Mouse (Mus musculus): ENCODE results near the gene Rpl6. TPM values are rescaled to one million over a fixed set of nuclear protein-coding genes. Genes with fewer than 3 reads are reported as not detected.
"Not testable (repeated sequence)": the region's sequence is repeated elsewhere in the genome, so short reads cannot be mapped to it uniquely, and the experiment has no call there.

Rpl6 gene
- polyA plus RNA-seq, 1 experiment from 2014 or later = 343 TPM

DNA sequence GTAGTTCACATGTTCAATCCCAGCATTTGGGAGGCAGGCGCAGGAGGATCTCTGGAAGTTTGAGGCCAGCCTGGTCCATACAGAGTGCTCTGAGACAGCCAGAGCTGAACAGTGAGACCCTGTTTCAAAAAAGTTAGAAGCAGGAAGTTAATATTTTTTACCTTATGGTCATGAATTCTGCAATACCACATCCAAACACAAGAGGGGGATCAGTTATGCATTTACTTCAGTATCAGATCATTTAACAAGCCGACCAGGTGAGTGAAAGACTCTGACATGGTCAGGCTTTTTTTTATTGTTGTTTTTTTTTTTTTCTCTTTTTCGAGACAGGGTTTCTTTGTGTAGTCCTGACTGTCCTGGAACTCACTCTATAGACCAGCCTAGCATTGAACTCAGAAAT lies 2.5 kb upstream of the Rpl6 start:
- Histone ChIP-seq H3K27ac (no peak overlapping the region), H3K4me2 (no peak overlapping the region), H3K9ac (no peak overlapping the region), H3K9me3 (no peaks in the 10 kb centered on the region), H3K36me3 (replicated peaks) (peaks cover 11% of the 10 kb centered on the region), H3K4me1 (peaks cover 23% of the 10 kb centered on the region), H3K27me3 (replicated peaks) (no peaks in the 10 kb centered on the region; the same call in 1 of the 2 replicates), H3K4me3 (no peak overlapping the region)
- ATAC-seq (replicated peaks) = no peak
- 57% methylated on average over 3 of the region's 3 CpGs for WGBS

DNA sequence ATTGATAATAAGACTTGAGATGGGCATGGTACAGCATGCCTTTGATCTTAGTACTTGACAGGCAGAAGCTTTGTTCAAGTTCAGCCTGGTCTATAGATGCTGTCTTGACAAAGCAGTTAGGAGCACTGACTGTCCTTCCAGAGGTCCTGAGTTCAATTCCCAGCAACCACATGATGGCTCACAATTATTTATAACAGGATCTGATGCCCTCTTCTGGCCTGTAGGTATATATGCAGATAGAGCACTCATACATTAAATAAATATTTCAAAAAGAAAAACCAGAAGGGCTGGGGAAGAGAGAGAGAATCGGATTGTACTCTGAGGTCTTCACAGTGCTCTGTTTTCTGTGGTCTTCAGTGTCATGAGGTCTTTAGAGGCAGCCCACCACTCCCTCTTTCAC lies 1.8 kb upstream of the Rpl6 start:
- no peak for ATAC-seq (replicated peaks)
- Histone ChIP-seq H3K9me3 (no peaks in the 10 kb centered on the region), H3K36me3 (replicated peaks) (peaks cover 16% of the 10 kb centered on the region), H3K27ac (no peak overlapping the region), H3K27me3 (replicated peaks) (no peaks in the 10 kb centered on the region; the same call in 1 of the 2 replicates), H3K4me1 (peaks cover 26% of the 10 kb centered on the region), H3K9ac (no peak overlapping the region), H3K4me3 (no peak overlapping the region), H3K4me2 (no peak overlapping the region)
- 90% methylated on average over 1 of the region's 1 CpGs for WGBS

DNA sequence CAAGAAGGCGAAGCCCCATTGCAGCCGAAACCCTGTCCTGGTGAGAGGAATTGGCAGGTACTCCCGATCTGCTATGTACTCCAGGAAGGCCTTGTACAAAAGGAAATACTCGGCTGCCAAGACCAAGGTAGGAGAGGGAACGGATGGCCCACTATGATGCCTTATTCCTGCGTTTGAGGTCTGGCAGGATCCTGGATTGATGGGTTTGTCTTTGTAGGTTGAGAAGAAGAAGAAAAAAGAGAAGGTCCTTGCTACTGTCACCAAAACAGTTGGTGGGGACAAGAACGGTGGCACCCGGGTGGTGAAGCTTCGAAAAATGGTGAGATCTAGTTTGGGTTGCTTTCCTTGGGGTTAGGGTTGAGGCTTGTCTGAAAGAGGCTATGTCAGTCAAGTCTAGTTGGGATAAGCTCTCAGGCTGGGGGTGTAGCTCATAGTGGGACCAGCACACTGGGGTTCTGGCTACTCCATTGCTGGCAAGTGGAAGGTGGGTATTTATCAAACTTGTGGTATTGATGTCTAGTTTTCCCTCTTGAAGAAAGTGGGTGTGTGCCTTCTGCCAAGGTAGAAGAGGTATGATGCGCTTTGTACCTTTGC lies 1.4 kb downstream of the Rpl6 start:
- WGBS = 83% methylated on average over 9 of the region's 10 CpGs
- Histone ChIP-seq H3K36me3 (replicated peaks) (peaks cover 44% of the 10 kb centered on the region), H3K4me2 (peak overlapping the region; percentile 67), H3K4me1 (peaks cover 26% of the 10 kb centered on the region), H3K4me3 (peak overlapping the region; percentile 92; the same call in 1 of the 2 replicates), H3K9ac (peak overlapping the region; percentile 32)
- not testable (repeated sequence) for H3K27ac ChIP-seq; ATAC-seq (replicated peaks); H3K27me3 ChIP-seq (replicated peaks); H3K9me3 ChIP-seq

DNA sequence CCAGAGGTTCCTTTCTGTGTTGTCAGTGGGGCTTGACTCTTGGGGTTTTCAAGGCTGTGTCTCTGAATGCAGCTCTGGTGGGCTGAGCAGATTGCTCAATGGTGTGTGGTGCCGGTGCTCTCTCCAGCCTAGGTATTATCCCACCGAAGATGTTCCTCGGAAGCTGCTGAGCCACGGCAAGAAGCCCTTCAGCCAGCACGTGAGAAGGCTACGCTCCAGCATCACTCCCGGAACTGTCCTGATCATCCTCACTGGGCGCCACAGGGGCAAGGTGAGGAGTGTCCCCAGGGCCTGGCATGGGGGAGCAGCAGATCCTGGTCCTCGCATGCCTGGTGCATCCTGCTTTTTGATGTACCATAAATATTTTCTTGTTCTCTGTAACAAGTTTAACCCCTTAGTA lies 2.3 kb downstream of the Rpl6 start:
- H3K36me3 ChIP-seq (replicated peaks) = peaks cover 51% of the 10 kb centered on the region
- H3K9me3 ChIP-seq = no peaks in the 10 kb centered on the region
- no peaks in the 10 kb centered on the region for H3K27me3 ChIP-seq (replicated peaks)
- no peak overlapping the region for H3K9ac ChIP-seq
- WGBS = 81% methylated on average over 9 of the region's 9 CpGs
- no peak overlapping the region for H3K27ac ChIP-seq
- no peak for ATAC-seq (replicated peaks)
- H3K4me3 ChIP-seq = no peak overlapping the region
- H3K4me1 ChIP-seq = peaks cover 26% of the 10 kb centered on the region
- H3K4me2 ChIP-seq = no peak overlapping the region

DNA sequence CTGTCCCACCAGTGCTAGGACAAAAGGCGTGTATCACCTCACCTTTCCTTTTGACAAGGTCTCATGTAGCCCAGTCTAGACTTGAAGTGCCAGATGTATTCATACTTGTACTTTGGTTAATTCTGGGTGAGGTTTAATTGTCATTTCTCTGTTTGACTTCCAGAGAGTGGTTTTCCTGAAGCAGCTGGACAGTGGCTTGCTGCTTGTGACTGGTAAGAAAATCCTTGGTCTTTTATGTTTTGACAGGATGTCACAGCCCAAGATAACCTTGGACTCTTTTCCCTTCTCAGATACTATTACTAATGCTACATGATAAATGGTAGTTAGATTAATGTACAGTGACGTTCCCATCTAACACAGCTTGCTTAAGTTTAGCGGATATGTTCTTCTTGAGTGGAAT lies 2.7 kb downstream of the Rpl6 start:
- no peak for ATAC-seq (replicated peaks)
- no peak overlapping the region for H3K9ac ChIP-seq
- H3K27me3 ChIP-seq (replicated peaks) = no peaks in the 10 kb centered on the region
- no peak overlapping the region for H3K27ac ChIP-seq
- H3K4me3 ChIP-seq = no peak overlapping the region
- H3K4me2 ChIP-seq = no peak overlapping the region
- 91% methylated on average over 3 of the region's 3 CpGs for WGBS
- peaks cover 53% of the 10 kb centered on the region for H3K36me3 ChIP-seq (replicated peaks)
- peaks cover 26% of the 10 kb centered on the region for H3K4me1 ChIP-seq
- no peaks in the 10 kb centered on the region for H3K9me3 ChIP-seq

DNA sequence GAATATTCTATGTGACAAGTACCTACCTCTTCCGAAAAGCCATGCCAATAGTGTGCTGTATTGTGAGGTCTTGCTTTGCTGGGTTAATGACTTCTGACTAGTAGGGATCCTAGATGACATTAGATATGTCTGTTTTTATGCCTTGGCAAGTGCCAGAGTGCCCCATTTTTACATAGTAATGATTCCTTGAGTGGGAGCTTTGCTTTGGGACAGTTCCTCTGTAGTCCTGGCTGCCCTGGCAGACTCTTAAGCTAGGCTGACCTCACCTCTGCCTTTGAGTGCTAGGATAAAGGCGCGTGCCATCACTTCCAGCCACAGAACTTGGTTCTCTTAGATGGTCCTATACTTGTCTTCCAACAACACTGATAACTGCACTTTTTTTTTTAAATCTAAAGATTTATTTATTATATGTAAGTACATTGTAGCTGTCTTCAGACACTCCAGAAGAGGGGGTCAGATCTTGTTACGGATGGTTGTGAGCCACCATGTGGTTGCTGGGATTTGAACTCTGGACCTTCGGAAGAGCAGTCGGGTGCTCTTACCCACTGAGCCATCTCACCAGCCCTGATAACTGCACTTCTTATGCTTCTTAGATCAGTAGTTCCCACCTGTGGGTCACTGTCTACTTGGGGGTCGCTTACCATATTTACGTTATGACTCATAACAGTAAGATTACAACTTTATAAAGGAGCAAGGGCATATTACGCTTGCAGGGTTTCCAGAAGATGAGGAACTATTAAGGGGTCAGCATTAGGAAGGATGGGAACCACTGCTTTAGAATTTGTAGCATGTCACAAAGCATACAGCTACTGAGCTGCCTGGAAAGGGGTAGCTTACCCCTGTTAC lies 5.7 kb downstream of the Rpl6 start:
- H3K27ac ChIP-seq = no peak overlapping the region
- no peaks in the 10 kb centered on the region for H3K27me3 ChIP-seq (replicated peaks)
- peaks cover 63% of the 10 kb centered on the region for H3K36me3 ChIP-seq (replicated peaks)
- H3K4me1 ChIP-seq = peaks cover 20% of the 10 kb centered on the region
- WGBS = 89% methylated on average over 9 of the region's 9 CpGs
- H3K4me2 ChIP-seq = no peak overlapping the region
- no peak for ATAC-seq (replicated peaks)
- H3K9me3 ChIP-seq = no peaks in the 10 kb centered on the region
- no peak overlapping the region for H3K4me3 ChIP-seq
- no peak overlapping the region for H3K9ac ChIP-seq

DNA sequence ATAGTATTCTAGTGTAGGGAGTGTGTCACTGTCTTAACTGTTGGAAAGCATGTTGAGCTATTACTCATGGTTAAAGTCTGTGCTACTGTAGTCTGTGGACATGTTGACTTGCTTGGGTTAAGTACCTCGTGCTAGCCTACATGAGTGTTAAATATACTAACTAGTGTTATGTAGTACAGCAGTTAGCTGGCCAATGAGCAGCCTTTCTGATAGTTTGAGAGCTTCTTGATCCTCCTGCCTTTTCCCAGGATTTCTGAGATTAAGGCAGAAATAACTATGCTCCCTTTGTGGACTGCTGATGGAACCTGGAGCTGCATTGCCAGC lies 6.3 kb downstream of the Rpl6 start:
- no peak for ATAC-seq (replicated peaks)
- no peaks in the 10 kb centered on the region for H3K9me3 ChIP-seq
- no peaks in the 10 kb centered on the region for H3K27me3 ChIP-seq (replicated peaks)
- H3K9ac ChIP-seq = no peak overlapping the region
- no peak overlapping the region for H3K4me3 ChIP-seq
- no peak overlapping the region for H3K27ac ChIP-seq
- 89% methylated on average over 1 of the region's 1 CpGs for whole genome bisulfite sequencing
- peaks cover 14% of the 10 kb centered on the region for H3K4me1 ChIP-seq
- no peak overlapping the region for H3K4me2 ChIP-seq
- H3K36me3 ChIP-seq (replicated peaks) = peaks cover 63% of the 10 kb centered on the region

DNA sequence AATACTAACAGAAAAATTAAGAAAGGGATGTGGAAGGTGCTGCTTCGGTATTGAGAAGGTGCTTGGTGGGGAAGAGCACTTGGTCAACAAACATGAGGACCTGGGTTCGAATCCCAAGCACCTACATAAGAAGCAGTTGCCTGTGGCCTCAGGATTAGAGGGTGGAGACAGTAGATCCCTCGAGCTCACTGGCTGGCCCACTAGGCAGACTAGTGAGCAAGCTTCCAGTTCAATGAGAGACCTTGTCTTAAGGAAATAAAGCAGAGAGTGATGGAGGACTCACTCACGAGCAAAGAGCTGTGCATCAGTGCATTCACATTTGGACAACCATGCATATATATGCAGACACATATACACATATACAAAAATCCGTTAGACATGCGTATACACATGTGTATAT lies 7.8 kb downstream of the Rpl6 start:
- no peak for ATAC-seq (replicated peaks)
- no peak overlapping the region for H3K9ac ChIP-seq
- H3K36me3 ChIP-seq (replicated peaks) = peaks cover 49% of the 10 kb centered on the region
- no peaks in the 10 kb centered on the region for H3K27me3 ChIP-seq (replicated peaks)
- WGBS = 91% methylated on average over 6 of the region's 6 CpGs
- no peak overlapping the region for H3K4me2 ChIP-seq
- no peak overlapping the region for H3K27ac ChIP-seq
- no peaks in the 10 kb centered on the region for H3K9me3 ChIP-seq
- H3K4me1 ChIP-seq = no peaks in the 10 kb centered on the region
- H3K4me3 ChIP-seq = no peak overlapping the region

DNA sequence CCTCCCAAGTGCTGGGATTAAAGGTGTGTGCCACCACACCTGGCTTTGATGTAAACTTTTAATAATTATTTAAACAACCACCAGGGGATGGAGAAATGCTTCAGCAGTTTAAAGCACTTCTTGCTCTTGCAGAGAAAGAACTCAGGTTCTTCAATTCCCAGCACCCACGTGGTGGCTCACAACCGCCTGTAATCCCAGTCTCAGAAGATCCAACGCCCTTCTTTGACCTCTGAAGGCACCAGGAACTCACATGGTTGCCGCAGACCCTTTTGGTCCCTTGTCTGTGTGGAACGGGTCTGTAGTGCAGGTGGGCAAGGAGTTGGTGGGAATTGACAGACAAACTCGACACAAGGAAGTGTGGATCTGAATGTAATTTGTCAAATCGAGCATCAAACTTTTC lies 10.4 kb downstream of the Rpl6 start:
- ATAC-seq (replicated peaks) = no peak
- Histone ChIP-seq H3K27ac (no peak overlapping the region), H3K4me3 (no peak overlapping the region), H3K9ac (no peak overlapping the region), H3K27me3 (replicated peaks) (no peaks in the 10 kb centered on the region), H3K4me1 (0 out of 2 replicates have a peak, but pooled peaks cover 3% of the 10 kb centered on the region), H3K36me3 (replicated peaks) (peaks cover 26% of the 10 kb centered on the region; the same call in 1 of the 2 replicates), H3K9me3 (no peaks in the 10 kb centered on the region), H3K4me2 (no peak overlapping the region)
- 58% methylated on average over 7 of the region's 7 CpGs for WGBS

DNA sequence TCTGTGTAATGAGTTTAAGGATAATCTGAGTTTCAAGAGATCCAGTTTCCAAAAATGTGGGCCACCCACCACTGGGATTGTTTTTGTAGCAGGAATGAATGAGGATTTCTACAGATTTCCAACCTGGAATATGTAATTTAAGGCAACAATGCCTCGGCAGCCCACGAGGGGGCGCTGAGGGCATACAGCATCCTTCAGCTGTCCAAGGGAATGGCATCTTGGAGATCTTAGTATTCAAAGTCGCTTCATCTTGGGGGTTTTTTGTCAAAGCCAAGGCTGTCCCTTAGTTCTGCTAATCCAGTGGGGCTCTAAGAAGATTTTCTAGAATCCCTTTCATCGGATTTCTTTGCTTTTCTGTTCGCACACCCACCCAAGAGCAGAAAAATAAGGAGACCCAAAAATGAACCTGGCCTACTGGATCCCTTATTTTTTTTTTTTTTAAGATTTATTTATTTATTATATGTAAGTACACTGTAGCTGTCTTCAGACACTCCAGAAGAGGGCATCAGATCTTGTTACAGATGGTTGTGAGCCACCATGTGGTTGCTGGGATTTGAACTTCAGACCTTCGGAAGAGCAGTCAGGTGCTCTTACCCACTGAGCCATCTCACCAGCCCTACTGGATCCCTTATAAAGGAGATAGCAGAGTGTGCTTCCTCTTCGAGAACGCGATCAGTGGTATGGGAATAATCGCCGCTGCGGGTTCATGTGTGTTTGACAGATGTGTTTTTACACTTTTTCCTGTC lies 11.3 kb downstream of the Rpl6 start:
- no peak overlapping the region for H3K4me3 ChIP-seq
- H3K9ac ChIP-seq = no peak overlapping the region
- ATAC-seq (replicated peaks) = no peak
- H3K4me1 ChIP-seq = 0 out of 2 replicates have a peak, but pooled peaks cover 5% of the 10 kb centered on the region
- no peaks in the 10 kb centered on the region for H3K27me3 ChIP-seq (replicated peaks)
- H3K4me2 ChIP-seq = no peak overlapping the region
- H3K27ac ChIP-seq = no peak overlapping the region; the same call in 1 of the 2 replicates
- peaks cover 20% of the 10 kb centered on the region; the same call in 1 of the 2 replicates for H3K36me3 ChIP-seq (replicated peaks)
- no peaks in the 10 kb centered on the region for H3K9me3 ChIP-seq
- 46% methylated on average over 13 of the region's 13 CpGs for WGBS

DNA sequence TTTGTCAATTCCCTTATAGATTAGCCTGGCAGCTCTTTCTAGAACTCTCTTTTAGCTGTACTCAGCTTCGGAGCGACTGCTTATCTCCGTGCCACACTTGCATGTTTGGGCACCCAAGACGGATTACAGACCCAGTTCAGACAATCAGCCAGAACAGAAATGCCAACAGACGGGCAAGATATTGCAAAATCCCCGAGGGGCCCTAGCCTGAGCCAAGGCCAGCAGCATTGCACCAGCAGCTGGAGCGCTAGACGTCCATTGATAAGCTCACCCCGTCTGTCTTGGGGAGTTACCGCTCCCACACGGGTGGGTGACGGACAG lies 11.8 kb downstream of the Rpl6 start:
- Histone ChIP-seq H3K27me3 (replicated peaks) (no peaks in the 10 kb centered on the region), H3K27ac (no peak overlapping the region), H3K4me2 (no peak overlapping the region), H3K4me3 (no peak overlapping the region), H3K9ac (no peak overlapping the region), H3K9me3 (no peaks in the 10 kb centered on the region), H3K4me1 (0 out of 2 replicates have a peak, but pooled peaks cover 5% of the 10 kb centered on the region), H3K36me3 (replicated peaks) (peaks cover 15% of the 10 kb centered on the region; the same call in 1 of the 2 replicates)
- ATAC-seq (replicated peaks) = no peak
- WGBS = 71% methylated on average over 12 of the region's 12 CpGs

DNA sequence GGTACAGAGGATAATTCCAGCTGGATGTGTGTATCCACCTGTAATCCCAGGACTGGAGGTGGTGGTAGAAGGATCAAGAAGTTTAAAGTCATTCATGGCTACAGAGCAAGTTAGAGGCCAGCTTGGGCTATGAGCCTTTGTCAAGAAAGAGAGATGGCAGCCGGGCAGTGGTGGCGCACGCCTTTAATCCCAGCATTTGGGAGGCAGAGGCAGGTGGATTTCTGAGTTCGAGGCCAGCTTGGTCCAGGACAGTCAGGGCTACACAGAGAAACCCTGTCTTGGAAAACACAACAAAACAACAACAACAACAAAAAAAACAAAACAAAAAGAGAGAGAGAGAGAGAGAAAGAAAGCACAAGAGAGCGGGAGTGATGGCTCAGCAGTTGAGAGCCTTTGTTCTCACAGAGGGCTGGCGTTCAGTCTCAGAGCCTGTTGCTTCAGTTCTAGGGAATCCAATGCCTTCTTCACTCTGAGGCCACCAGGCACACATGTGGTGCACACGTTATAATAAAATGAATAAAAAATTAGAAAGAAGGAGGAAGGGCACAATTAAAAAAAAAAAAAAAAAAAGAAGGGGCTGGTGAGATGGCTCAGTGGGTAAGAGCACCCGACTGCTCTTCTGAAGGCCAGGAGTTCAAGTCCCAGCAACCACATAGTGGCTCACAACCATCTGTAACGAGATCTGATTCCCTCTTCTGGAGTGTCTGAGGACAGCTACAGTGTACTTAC lies 12.5 kb downstream of the Rpl6 start:
- H3K4me2 ChIP-seq; H3K27me3 ChIP-seq (replicated peaks); H3K9me3 ChIP-seq; H3K4me3 ChIP-seq; ATAC-seq (replicated peaks); H3K27ac ChIP-seq; H3K4me1 ChIP-seq; H3K9ac ChIP-seq: not testable (repeated sequence)
- WGBS = 83% methylated on average over 9 of the region's 9 CpGs
- peaks cover 12% of the 10 kb centered on the region; the same call in 1 of the 2 replicates for H3K36me3 ChIP-seq (replicated peaks)

Measured in midbrain, embryonic 15.5 days (tissue).